Mouse (Mus musculus) gastrocnemius, postnatal 4 days (tissue): ENCODE measurements at regions not wholly inside any gene's neighbourhood (a gene's known extent, or its start where the extent isn't known, plus 50 kb on each side); places are given as distances from the start of the nearest gene placed in this dataset.

Experiments used
- DNase-seq, 2 experiments: peaks; one replicate each; pipeline ENCODE4 v3.0.0; 2021 to 2022; ENCODE audit warnings: low spot score in 2 of 2, mixed read lengths in 2 of 2

GRCm38 (mm10) chr9:50395543-50395942 lies 50.8 kb upstream of the Rpl10-ps3 start:
- DNase-seq = no peak

GRCm38 (mm10) chr9:50396051-50396450 lies 51.3 kb upstream of the Rpl10-ps3 start:
- DNase-seq = no peak

DNA sequence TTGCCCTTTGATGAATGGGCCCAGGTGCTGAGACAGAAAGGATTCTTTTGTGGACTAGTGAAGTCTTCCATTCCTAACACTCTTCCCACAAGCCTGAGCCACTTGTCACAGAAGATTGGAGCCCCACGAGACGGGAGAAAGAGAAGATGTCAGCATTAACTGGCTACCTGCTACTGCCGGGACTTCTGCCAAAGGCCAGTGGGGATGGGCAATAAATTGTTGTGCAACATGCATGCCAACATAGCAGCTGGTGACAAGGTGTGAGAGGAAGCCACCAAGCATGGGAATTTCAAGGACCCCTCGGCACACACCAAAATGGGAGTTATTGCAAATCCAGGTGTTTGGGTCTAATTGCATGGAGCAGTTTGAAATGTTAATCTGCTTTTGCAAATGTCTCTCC lies 63.6 kb upstream of the Rpl10-ps3 start:
- DNase-seq = no peak

- no peak for DNase-seq
Measured at GRCm38 (mm10) chr9:50408845-50409244, 64.1 kb upstream of the Rpl10-ps3 start.

GRCm38 (mm10) chr9:50412986-50413385 lies 68.2 kb upstream of the Rpl10-ps3 start:
- DNase-seq = no peak

DNA sequence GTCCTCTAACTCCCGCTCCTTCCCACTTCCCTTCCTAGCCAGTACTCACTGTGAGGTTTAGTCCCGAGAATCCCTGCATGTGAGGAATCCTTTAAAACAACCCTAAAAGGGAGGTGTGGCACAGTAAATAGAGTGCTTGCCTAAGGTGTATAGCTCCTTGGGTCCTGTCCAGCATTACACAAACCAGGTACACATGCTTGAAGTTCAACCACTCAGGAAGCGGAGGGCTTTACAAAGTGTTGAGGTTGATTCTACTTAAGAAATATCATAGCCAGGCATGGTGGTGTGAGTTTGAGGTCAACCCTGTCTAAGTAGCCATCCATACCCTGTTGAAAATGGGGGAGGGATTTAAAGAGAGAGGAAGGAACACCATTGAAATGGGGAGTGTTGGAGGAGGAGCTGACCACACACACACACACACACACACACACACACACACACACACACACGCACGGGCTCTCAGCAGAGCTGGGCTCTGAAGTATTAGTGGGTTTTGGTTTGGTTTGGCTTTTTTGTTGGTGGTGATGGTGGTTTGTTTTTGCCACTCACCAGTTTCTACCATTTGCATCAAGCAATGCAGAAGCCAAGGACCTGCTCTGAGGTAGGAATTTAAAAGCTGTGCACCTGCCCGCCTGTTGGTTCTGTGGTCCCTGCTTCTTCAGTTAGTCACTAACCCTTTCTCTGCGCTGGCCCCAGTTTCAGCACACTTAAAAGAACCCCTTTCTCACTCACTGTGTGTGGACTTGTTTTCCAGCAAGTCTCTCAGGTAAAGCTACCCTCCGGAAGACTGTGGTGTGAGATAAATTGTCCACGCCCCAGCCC lies 69.0 kb upstream of the Rpl10-ps3 start:
- DNase-seq = no peak

- DNase-seq = no peak
Measured at GRCm38 (mm10) chr9:50414796-50415340, 70.1 kb upstream of the Rpl10-ps3 start.

DNA sequence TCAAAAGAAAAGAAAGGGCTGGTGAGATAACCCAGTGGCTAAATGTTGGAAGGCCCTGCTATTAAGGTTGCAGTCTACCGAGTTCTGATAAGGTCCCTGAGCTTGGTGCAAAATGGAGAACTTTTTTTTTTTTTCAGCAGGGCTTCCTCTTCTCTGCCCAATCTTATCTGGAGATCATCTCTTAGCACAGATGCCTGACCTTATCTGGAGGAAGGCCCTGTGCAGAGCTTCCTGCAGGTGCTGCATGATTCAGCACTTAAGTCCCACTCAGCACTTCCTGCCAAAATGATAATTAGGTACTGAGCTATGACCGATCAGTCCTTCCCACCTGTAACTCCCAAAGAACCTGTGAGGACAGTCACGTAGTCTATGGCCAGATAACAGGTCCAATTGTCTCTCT lies 71.9 kb upstream of the Rpl10-ps3 start:
- no peak for DNase-seq

DNA sequence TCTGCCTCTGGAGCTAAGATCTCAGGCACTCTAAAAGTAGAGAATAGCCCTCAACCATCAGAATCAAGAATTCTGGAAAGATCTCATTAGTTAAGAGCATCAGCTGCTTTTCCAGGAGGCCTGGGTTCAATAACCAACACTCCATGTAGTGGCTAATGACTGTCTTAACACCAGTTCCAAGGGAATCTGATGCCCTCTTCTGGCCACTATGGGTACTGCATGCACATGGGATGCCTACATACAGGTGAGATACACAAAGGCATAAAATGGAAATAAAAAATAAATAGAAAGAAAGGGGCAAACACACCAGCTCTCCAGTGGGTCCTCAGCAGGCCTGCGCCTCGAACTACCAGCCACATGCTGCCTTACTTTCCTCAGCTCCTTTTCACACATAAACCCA lies 73.3 kb upstream of the Plet1 start:
- no peak for DNase-seq

DNA sequence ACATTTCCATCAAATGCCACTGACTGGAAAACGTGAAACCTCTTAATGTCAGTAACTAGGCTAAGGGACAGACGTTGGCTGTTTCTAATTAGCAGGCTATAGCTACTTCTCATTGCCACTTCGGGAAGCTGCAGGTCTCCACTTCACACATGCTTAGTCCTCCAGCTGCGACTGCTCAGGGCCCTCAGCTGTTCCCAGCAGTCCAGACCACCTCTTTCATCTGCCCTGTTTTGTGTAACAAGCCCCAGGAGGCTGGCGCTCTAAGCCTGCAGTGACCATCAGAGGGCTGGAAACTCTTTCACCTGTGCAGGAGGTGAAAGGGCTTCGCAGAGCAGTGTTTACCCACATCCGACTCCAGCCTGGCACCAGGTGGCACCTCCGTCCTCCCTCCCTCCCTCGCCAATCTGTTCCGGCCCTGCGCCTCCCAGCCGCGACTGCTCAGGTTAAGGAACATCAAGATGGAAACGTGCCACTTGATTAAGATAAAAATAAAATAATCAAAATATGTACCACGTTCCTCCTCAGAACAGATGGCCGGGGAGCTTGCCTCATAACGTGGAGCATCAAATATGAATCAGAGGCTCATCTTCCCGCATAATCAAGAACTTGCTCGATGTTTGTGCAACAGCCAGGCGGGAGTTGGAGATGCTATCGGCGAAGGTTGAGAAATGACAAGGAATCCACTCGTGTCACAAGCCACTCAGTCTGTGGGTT lies 72.6 kb upstream of the Plet1 start:
- no peak for DNase-seq

DNA sequence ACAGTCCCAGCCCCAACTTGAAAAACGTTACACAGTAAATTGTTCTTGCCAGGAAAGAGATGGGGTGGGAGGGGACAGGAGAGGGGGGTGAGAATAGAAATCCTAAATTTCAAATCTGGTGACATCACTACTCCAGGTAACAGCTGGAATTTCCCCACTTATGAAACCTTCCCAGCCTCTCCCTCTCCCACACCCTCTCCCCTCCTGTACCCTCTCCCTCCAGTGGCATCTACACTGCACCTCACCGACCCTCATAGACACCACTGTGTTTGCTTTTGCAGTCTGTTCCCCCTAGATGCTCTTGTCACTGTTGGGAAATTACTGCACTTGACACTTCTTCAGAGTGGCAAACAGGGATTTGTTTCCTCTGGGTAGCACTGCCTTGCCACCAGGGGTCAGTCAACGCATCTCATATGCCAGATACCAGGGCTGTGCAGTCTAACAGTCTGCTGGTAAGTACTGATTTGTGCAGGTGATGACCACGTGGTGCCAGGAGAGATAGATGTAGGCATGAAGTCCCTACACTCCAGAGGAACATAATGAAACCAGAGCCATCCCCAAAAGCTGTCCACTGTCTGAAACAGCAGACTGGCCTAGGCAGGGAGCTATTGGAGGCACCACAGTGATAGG lies 68.3 kb upstream of the Plet1 start:
- DNase-seq = no peak

GRCm38 (mm10) chr9:50430147-50430546 lies 64.2 kb upstream of the Plet1 start:
- DNase-seq = no peak

DNA sequence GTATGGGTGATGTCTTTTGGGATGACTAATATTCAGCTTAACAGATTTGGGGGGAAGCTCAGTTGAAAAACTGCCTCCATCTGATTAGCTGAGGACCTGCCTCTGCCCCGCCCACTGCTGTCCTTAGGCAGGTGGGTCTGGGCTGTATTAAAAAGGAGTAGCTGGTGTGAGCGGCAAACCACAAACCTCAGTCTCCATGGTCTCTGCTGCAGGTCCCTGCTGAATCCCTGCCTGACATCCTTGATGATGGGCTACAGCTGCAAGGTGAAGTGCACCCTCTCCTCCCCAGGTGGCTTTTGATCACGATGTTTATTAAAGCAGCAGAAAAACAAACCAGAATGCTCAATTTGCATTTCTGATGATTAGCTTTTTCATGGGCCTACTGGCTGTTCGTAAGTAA lies 60.8 kb upstream of the Plet1 start:
- DNase-seq = no peak

- no peak for DNase-seq
Measured at GRCm38 (mm10) chr9:50433978-50434377, 60.3 kb upstream of the Plet1 start.

- peak; percentile 67 to 81 for DNase-seq
Measured at GRCm38 (mm10) chr9:50437830-50438722, 56.2 kb upstream of the Plet1 start.

DNA sequence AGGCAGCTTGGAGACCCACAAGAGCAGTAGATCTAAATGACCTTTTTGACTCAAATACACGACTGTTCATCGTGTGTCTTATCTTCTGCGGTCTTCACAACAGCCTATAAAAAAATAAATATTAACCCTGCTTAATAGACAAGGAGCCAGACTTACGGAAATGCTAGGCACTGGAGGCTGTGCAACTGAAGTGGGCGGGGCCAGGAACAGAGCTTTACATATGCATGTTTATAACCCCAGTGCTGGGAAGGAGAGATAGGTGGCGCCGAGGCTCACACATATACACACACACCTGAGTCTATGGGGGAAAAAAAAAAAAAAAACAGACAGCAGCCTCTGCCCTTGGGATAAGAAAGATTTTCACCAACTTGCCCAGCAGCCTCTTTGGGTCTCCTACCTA lies 55.6 kb upstream of the Plet1 start:
- DNase-seq = no peak

DNA sequence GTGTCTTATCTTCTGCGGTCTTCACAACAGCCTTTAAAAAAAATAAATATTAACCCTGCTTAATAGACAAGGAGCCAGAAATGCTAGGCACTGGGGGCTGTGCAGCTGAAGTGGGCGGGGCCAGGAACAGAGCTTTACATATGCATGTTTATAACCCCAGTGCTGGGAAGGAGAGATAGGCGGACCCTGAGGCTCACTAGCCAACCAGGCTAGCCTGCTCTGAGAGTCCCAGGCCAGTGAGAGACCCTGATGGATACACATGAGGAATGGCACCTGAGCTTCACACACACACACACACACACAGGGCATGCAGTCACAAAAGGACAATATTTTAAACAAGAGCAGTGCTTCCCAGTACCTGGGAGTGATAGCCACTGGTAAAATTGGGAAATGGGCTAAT lies 54.1 kb upstream of the Plet1 start:
- DNase-seq = no peak

- peak in 1 of 2 experiments; percentile 41 for DNase-seq
Measured at GRCm38 (mm10) chr9:50440689-50441088, 53.6 kb upstream of the Plet1 start.

GRCm38 (mm10) chr9:50443708-50444463 lies 50.4 kb upstream of the Plet1 start:
- DNase-seq = peak in 1 of 2 experiments; percentile 61
